Mouse (Mus musculus): ENCODE results near the gene Pla2g1b.

DNA sequence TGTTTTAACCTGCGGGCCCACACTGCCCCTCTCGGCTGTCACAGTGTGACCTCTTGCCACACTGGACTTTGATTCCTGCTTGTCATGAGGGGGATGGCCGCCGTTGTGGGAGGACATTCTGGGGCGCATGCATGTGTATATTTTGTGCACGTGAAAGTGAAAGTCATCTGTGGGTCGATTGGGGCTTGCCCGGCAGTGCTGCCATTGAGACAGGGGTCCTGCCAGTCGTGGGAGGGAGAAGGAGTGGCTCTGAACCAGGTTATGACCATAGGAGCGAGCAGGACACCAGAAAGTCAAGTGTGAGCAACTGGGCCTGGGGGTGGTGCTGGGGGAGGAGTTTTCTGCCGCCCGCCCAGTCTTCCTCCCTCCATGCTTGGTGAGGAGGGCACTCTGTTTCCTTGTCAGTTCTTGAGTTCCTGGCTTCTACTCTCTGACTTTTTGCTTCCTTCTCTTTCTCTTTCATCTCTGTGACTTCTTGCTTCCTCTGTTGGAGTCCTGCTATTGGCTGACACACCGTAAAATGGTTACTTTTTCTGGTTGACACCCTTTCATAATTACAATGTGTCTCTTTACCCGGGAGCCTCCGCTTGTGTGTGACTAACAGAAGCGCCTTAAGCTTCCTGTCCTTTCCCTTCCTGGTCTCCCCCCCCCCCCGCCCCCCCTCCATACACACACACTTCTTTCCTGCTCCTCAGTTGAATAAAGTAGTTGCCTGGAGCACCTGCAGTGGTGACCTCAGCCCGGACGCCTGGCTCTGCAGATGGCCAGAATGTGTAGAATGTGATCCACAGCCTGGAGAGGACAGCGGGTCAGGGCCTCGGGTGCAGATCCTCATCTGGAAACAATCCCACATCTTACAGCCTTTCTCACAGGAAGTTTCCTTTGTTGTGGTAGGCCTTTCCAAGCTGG is 55.7 kb downstream of the Pla2g1b start:
- no peak for TF ChIP-seq CTCF (IDR thresholded peaks at IDR 0.05; ENCODE audit: low read depth)
- TF ChIP-seq EP300 (IDR thresholded peaks at IDR 0.05; ENCODE audit: low read depth) = no peak; the same call in 1 of the 2 replicates

Data from heart, postnatal 0 days (tissue).